Mouse (Mus musculus) embryonic facial prominence, embryonic 13.5 days (tissue): ENCODE data around the gene Tll2. TPM values are rescaled to one million over a fixed set of nuclear protein-coding genes. Genes with fewer than 3 reads are reported as not detected.

Experiments
- ATAC-seq: fragments of 200-750 bp; cut with Nextera tagmentation; 2 replicates; pipeline ENCODE4 v1.8.0; 2017; ENCODE audit warnings: low read depth; ENCODE audit not compliant: insufficient number of reproducible peaks, insufficient read depth, low FRiP score, low TSS enrichment
- H3K27ac ChIP-seq: fragments of 300-500 bp; sonication (generic); 2 replicates; pipeline ENCODE4 v1.5.1; 2015; ENCODE audit warnings: moderate library complexity, mild to moderate bottlenecking, inconsistent platforms
- H3K27me3 ChIP-seq: fragments of 300-500 bp; sonication (generic); 2 replicates; pipeline ENCODE4 v1.6.1; 2015; ENCODE audit warnings: mild to moderate bottlenecking, inconsistent platforms
- H3K36me3 ChIP-seq: fragments of 300-500 bp; sonication (generic); 2 replicates; pipeline ENCODE4 v1.6.1; 2015; ENCODE audit warnings: mild to moderate bottlenecking, inconsistent platforms
- H3K4me1 ChIP-seq: fragments of 300-500 bp; sonication (generic); 2 replicates; pipeline ENCODE4 v1.6.1; 2015; ENCODE audit warnings: inconsistent platforms
- H3K4me2 ChIP-seq: fragments of 300-500 bp; sonication (generic); 2 replicates; pipeline ENCODE4 v1.6.1; 2015; ENCODE audit warnings: moderate library complexity, mild to moderate bottlenecking, inconsistent platforms
- H3K4me3 ChIP-seq: fragments of 300-500 bp; sonication (generic); 2 replicates; pipeline ENCODE4 v1.5.1; 2015; ENCODE audit warnings: mild to moderate bottlenecking, inconsistent platforms
- H3K9ac ChIP-seq: fragments of 300-500 bp; sonication (generic); 2 replicates; pipeline ENCODE4 v1.6.1; 2015; ENCODE audit warnings: mild to moderate bottlenecking, inconsistent platforms
- H3K9me3 ChIP-seq: fragments of 300-500 bp; sonication (generic); 2 replicates; pipeline ENCODE4 v1.6.1; 2016; ENCODE audit warnings: inconsistent platforms
- WGBS: fragments of 180-500 bp; shearing (Covaris S2); methylation state at CpG from one replicate; pipeline ENCODE4 v1.1.7; 2015; ENCODE audit warnings: mixed read lengths; 5-methylcytosine and 5-hydroxymethylcytosine counted together
- polyA plus RNA-seq: library from polyadenylated mRNA; unstranded; fragments of >200 nt; fragmentation: Nextera tagmentation; extraction: Ambion mirVana; gene quantifications from 2 replicates; pipeline ENCODE4 v1.2.1, GENCODE M21; 2015

Gene Tll2
- polyA plus RNA-seq, 1 experiment from 2014 or later, result 0.28 TPM

GRCm38 (mm10) chr19:41152462-41152861 lies 54.2 kb downstream of the Tll2 start:
- Histone ChIP-seq H3K4me2 (no peak overlapping the region), H3K4me1 (peaks cover 30% of the 10 kb centered on the region; the same call in 1 of the 2 replicates), H3K9me3 (0 out of 2 replicates have a peak, but pooled peaks cover 8% of the 10 kb centered on the region), H3K4me3 (no peak overlapping the region), H3K9ac (no peak overlapping the region), H3K27me3 (no peaks in the 10 kb centered on the region), H3K36me3 (no peaks in the 10 kb centered on the region), H3K27ac (no peak overlapping the region)
- ATAC-seq, result no peak
- 61% methylated on average over 4 of the region's 4 CpGs for WGBS

- ATAC-seq, result no peak
- H3K27me3 ChIP-seq, result no peaks in the 10 kb centered on the region
- no peak overlapping the region for H3K9ac ChIP-seq
- 0 out of 2 replicates have a peak, but pooled peaks cover 8% of the 10 kb centered on the region for H3K9me3 ChIP-seq
- no peak overlapping the region for H3K4me3 ChIP-seq
- no peaks in the 10 kb centered on the region for H3K36me3 ChIP-seq
- H3K4me1 ChIP-seq, result peaks cover 30% of the 10 kb centered on the region; the same call in 1 of the 2 replicates
- 90% methylated on average over 3 of the region's 3 CpGs for WGBS
- H3K4me2 ChIP-seq, result no peak overlapping the region
- no peak overlapping the region for H3K27ac ChIP-seq
Observed at GRCm38 (mm10) chr19:41152016-41152370, 54.6 kb downstream of the Tll2 start.

GRCm38 (mm10) chr19:41151321-41152015 lies 55.2 kb downstream of the Tll2 start:
- Histone ChIP-seq H3K4me3 (no peak overlapping the region), H3K4me1 (peaks cover 30% of the 10 kb centered on the region; the same call in 1 of the 2 replicates), H3K4me2 (no peak overlapping the region), H3K27me3 (no peaks in the 10 kb centered on the region), H3K9me3 (0 out of 2 replicates have a peak, but pooled peaks cover 6% of the 10 kb centered on the region), H3K27ac (no peak overlapping the region), H3K36me3 (no peaks in the 10 kb centered on the region), H3K9ac (no peak overlapping the region)
- ATAC-seq, result no peak
- WGBS, result 71% methylated on average over 7 of the region's 7 CpGs

- Histone ChIP-seq H3K27me3 (no peaks in the 10 kb centered on the region), H3K9me3 (no peaks in the 10 kb centered on the region), H3K4me2 (no peak overlapping the region), H3K4me3 (no peak overlapping the region), H3K36me3 (no peaks in the 10 kb centered on the region), H3K27ac (no peak overlapping the region), H3K4me1 (no peaks in the 10 kb centered on the region), H3K9ac (no peak overlapping the region)
- ATAC-seq, result no peak
- 80% methylated on average over 8 of the region's 8 CpGs for WGBS
Observed at GRCm38 (mm10) chr19:41140961-41141360, 65.7 kb downstream of the Tll2 start.

GRCm38 (mm10) chr19:41139629-41140028 lies 67.0 kb downstream of the Tll2 start:
- Histone ChIP-seq H3K4me2 (no peak overlapping the region), H3K9ac (no peak overlapping the region), H3K4me3 (no peak overlapping the region), H3K9me3 (no peaks in the 10 kb centered on the region), H3K4me1 (no peaks in the 10 kb centered on the region), H3K36me3 (no peaks in the 10 kb centered on the region), H3K27me3 (no peaks in the 10 kb centered on the region), H3K27ac (no peak overlapping the region)
- WGBS, result 57% methylated on average over 4 of the region's 4 CpGs
- no peak for ATAC-seq

GRCm38 (mm10) chr19:41123009-41123408 lies 83.6 kb downstream of the Tll2 start:
- Histone ChIP-seq H3K27ac (no peak overlapping the region), H3K36me3 (no peaks in the 10 kb centered on the region), H3K4me3 (no peak overlapping the region), H3K27me3 (no peaks in the 10 kb centered on the region), H3K4me1 (peaks cover 17% of the 10 kb centered on the region), H3K9ac (no peak overlapping the region), H3K9me3 (no peaks in the 10 kb centered on the region), H3K4me2 (no peak overlapping the region)
- 39% methylated on average over 3 of the region's 3 CpGs for WGBS
- no peak for ATAC-seq

- no peak overlapping the region for H3K4me3 ChIP-seq
- H3K9me3 ChIP-seq, result no peaks in the 10 kb centered on the region
- peaks cover 23% of the 10 kb centered on the region for H3K4me1 ChIP-seq
- 90% methylated on average over 13 of the region's 13 CpGs for WGBS
- no peak for ATAC-seq
- H3K27me3 ChIP-seq, result no peaks in the 10 kb centered on the region
- H3K4me2 ChIP-seq, result no peak overlapping the region
- H3K9ac ChIP-seq, result no peak overlapping the region
- H3K27ac ChIP-seq, result no peak overlapping the region
- H3K36me3 ChIP-seq, result no peaks in the 10 kb centered on the region
Observed at GRCm38 (mm10) chr19:41119924-41120323, 86.7 kb downstream of the Tll2 start.

GRCm38 (mm10) chr19:41118346-41118745 lies 88.3 kb downstream of the Tll2 start:
- Histone ChIP-seq H3K27ac (no peak overlapping the region), H3K27me3 (no peaks in the 10 kb centered on the region), H3K9ac (no peak overlapping the region), H3K36me3 (no peaks in the 10 kb centered on the region), H3K4me1 (peaks cover 26% of the 10 kb centered on the region), H3K9me3 (no peaks in the 10 kb centered on the region), H3K4me2 (no peak overlapping the region), H3K4me3 (no peak overlapping the region)
- no peak for ATAC-seq
- 18% methylated on average over 6 of the region's 6 CpGs for WGBS

GRCm38 (mm10) chr19:41117334-41117733 lies 89.3 kb downstream of the Tll2 start:
- Histone ChIP-seq H3K4me3 (no peak overlapping the region), H3K4me2 (no peak overlapping the region), H3K27me3 (no peaks in the 10 kb centered on the region), H3K36me3 (no peaks in the 10 kb centered on the region), H3K27ac (no peak overlapping the region), H3K9me3 (no peaks in the 10 kb centered on the region), H3K4me1 (peaks cover 26% of the 10 kb centered on the region), H3K9ac (no peak overlapping the region)
- no peak for ATAC-seq
- WGBS, result 70% methylated on average over 4 of the region's 4 CpGs

GRCm38 (mm10) chr19:41114611-41115010 lies 92.0 kb downstream of the Tll2 start:
- no peaks in the 10 kb centered on the region for H3K36me3 ChIP-seq
- H3K27me3 ChIP-seq, result peaks cover 2% of the 10 kb centered on the region; the same call in 1 of the 2 replicates
- peaks cover 22% of the 10 kb centered on the region for H3K4me1 ChIP-seq
- H3K27ac ChIP-seq, result no peak overlapping the region
- 27% methylated on average over 5 of the region's 5 CpGs for WGBS
- no peak overlapping the region for H3K4me2 ChIP-seq
- no peaks in the 10 kb centered on the region for H3K9me3 ChIP-seq
- H3K9ac ChIP-seq, result no peak overlapping the region
- no peak overlapping the region for H3K4me3 ChIP-seq
- no peak for ATAC-seq

- no peak for ATAC-seq
- no peak overlapping the region for H3K4me3 ChIP-seq
- no peak overlapping the region for H3K9ac ChIP-seq
- 77% methylated on average over 17 of the region's 17 CpGs for WGBS
- H3K9me3 ChIP-seq, result no peaks in the 10 kb centered on the region
- peaks cover 19% of the 10 kb centered on the region for H3K4me1 ChIP-seq
- no peak overlapping the region for H3K27ac ChIP-seq
- H3K27me3 ChIP-seq, result peaks cover 2% of the 10 kb centered on the region; the same call in 1 of the 2 replicates
- H3K4me2 ChIP-seq, result no peak overlapping the region
- no peaks in the 10 kb centered on the region for H3K36me3 ChIP-seq
Observed at GRCm38 (mm10) chr19:41113911-41114531, 92.6 kb downstream of the Tll2 start.

- Histone ChIP-seq H3K36me3 (no peaks in the 10 kb centered on the region), H3K27me3 (peaks cover 2% of the 10 kb centered on the region; the same call in 1 of the 2 replicates), H3K4me2 (no peak overlapping the region), H3K9me3 (no peaks in the 10 kb centered on the region), H3K27ac (no peak overlapping the region), H3K4me3 (no peak overlapping the region), H3K4me1 (peaks cover 8% of the 10 kb centered on the region), H3K9ac (no peak overlapping the region)
- 60% methylated on average over 6 of the region's 6 CpGs for WGBS
- no peak for ATAC-seq
Observed at GRCm38 (mm10) chr19:41112609-41113008, 94.0 kb downstream of the Tll2 start.
